Mouse (Mus musculus) embryonic facial prominence, embryonic 11.5 days (tissue): Measurements from ENCODE around the gene Wnt7b. TPM values are rescaled to one million over a fixed set of nuclear protein-coding genes. Genes with fewer than 3 reads are reported as not detected.

Experiments used
- ATAC-seq: fragments of 200-750 bp; cut with Nextera tagmentation; replicated peaks from 2 replicates; pipeline ENCODE4 v1.8.0; 2017; ENCODE audit warnings: low read depth; ENCODE audit not compliant: insufficient number of reproducible peaks, low FRiP score, low TSS enrichment
- DNase-seq: peaks from one replicate; pipeline ENCODE4 v3.0.0-alpha.2; 2015; ENCODE audit warnings: low spot score
- H3K27ac ChIP-seq: fragments of 300-500 bp; sonication (generic); replicated peaks from 2 replicates; pipeline ENCODE4 v1.5.1; 2014; ENCODE audit warnings: mild to moderate bottlenecking, low read depth, low read length, control low read depth
- H3K27me3 ChIP-seq: fragments of 300-500 bp; sonication (generic); 2 replicates; pipeline ENCODE4 v1.6.1; 2014; ENCODE audit warnings: mild to moderate bottlenecking, low read length, moderate library complexity, mixed read lengths; ENCODE audit not compliant: control insufficient read depth, insufficient read depth
- H3K36me3 ChIP-seq: fragments of 300-500 bp; sonication (generic); replicated peaks from 2 replicates; pipeline ENCODE4 v1.6.1; 2014; ENCODE audit warnings: low read depth, mild to moderate bottlenecking, low read length, moderate library complexity, mixed read lengths; ENCODE audit not compliant: control insufficient read depth, insufficient read depth
- H3K4me1 ChIP-seq: fragments of 300-500 bp; sonication (generic); 2 replicates; pipeline ENCODE4 v1.6.1; 2014; ENCODE audit warnings: low read length, mixed read lengths; ENCODE audit not compliant: control insufficient read depth, insufficient read depth
- H3K4me2 ChIP-seq: fragments of 300-500 bp; sonication (generic); 2 replicates; pipeline ENCODE4 v1.6.1; 2014; ENCODE audit warnings: low read depth, mild to moderate bottlenecking, control low read depth, low read length, moderate library complexity
- H3K4me3 ChIP-seq: fragments of 300-500 bp; sonication (generic); 2 replicates; pipeline ENCODE4 v1.5.1; 2014; ENCODE audit warnings: low read depth, low read length, control low read depth
- H3K9ac ChIP-seq: fragments of 300-500 bp; sonication (generic); replicated peaks from 2 replicates; pipeline ENCODE4 v1.6.1; 2014; ENCODE audit warnings: mild to moderate bottlenecking, control low read depth, low read length
- H3K9me3 ChIP-seq: fragments of 300-500 bp; sonication (generic); replicated peaks from 2 replicates; pipeline ENCODE4 v1.6.1; 2016; ENCODE audit warnings: mild to moderate bottlenecking, low read length, inconsistent platforms, mixed read lengths; ENCODE audit not compliant: control insufficient read depth
- WGBS: fragments of 180-500 bp; shearing (Covaris S2); extraction: QIAGEN DNeasy Blood & Tissue Kit; methylation state at CpG from one replicate; pipeline ENCODE4 v1.1.7; 2014; 5-methylcytosine and 5-hydroxymethylcytosine counted together
- polyA plus RNA-seq: library from polyadenylated mRNA; unstranded; fragments of >200 nt; fragmentation: Nextera tagmentation; extraction: Ambion mirVana; gene quantifications from 2 replicates; pipeline ENCODE4 v1.2.1, GENCODE M21; 2014

The Wnt7b gene
- polyA plus RNA-seq, 1 experiment from 2014 or later = 20.3 TPM

DNA sequence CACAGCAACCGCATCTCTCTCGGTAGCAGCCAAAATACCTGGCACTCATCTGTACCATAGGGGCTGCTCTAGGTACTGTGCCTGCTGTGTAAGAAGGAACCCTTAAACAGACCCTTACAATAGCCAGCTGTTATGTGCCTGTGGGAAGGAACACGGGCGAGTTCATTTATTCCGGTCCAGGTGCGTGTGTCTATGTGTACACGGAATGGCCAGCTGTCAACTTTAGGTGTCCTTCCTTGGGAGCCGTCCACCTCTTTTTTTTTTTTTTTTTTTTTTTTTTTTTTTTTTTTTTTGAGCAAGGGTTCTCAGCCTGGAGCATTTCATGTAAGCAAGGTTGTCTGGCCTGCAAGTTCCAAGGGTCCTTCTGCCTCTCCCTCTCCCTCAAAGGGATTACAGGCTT is 22.7 kb upstream of the Wnt7b start:
- WGBS = 90% methylated on average over 8 of the region's 8 CpGs
- H3K27ac ChIP-seq = no peak overlapping the region
- no peaks in the 10 kb centered on the region for H3K36me3 ChIP-seq
- no peak for ATAC-seq
- H3K27me3 ChIP-seq = no peaks in the 10 kb centered on the region
- H3K4me2 ChIP-seq = no peak overlapping the region
- H3K4me3 ChIP-seq = no peak overlapping the region
- H3K9me3 ChIP-seq = no peaks in the 10 kb centered on the region
- no peak overlapping the region for H3K9ac ChIP-seq
- DNase-seq = no peak
- no peaks in the 10 kb centered on the region for H3K4me1 ChIP-seq

GRCm38 (mm10) chr15:85604507-85604906 is 22.2 kb upstream of the Wnt7b start:
- ATAC-seq (no peak), DNase-seq (no peak)
- no peaks in the 10 kb centered on the region for H3K27me3 ChIP-seq
- no peaks in the 10 kb centered on the region for H3K4me1 ChIP-seq
- no peak overlapping the region for H3K9ac ChIP-seq
- H3K9me3 ChIP-seq = no peaks in the 10 kb centered on the region
- no peak overlapping the region for H3K4me2 ChIP-seq
- H3K27ac ChIP-seq = no peak overlapping the region
- H3K4me3 ChIP-seq = no peak overlapping the region
- 79% methylated on average over 4 of the region's 4 CpGs for WGBS
- no peaks in the 10 kb centered on the region for H3K36me3 ChIP-seq

- Histone ChIP-seq H3K27ac (no peak overlapping the region), H3K4me1 (no peaks in the 10 kb centered on the region), H3K9ac (no peak overlapping the region), H3K4me3 (no peak overlapping the region), H3K9me3 (no peaks in the 10 kb centered on the region), H3K36me3 (no peaks in the 10 kb centered on the region), H3K27me3 (no peaks in the 10 kb centered on the region), H3K4me2 (no peak overlapping the region)
- ATAC-seq (no peak), DNase-seq (no peak)
- 49% methylated on average over 5 of the region's 5 CpGs for WGBS
Measured at GRCm38 (mm10) chr15:85603422-85603821, 21.1 kb upstream of the Wnt7b start.

- Histone ChIP-seq H3K4me1 (no peaks in the 10 kb centered on the region), H3K36me3 (no peaks in the 10 kb centered on the region), H3K4me2 (no peak overlapping the region), H3K27ac (no peak overlapping the region), H3K4me3 (no peak overlapping the region), H3K9me3 (no peaks in the 10 kb centered on the region), H3K9ac (no peak overlapping the region), H3K27me3 (no peaks in the 10 kb centered on the region)
- ATAC-seq = no peak
- DNase-seq = no peak
- WGBS = 81% methylated on average over 6 of the region's 6 CpGs
Measured at GRCm38 (mm10) chr15:85602733-85603132, 20.5 kb upstream of the Wnt7b start.

DNA sequence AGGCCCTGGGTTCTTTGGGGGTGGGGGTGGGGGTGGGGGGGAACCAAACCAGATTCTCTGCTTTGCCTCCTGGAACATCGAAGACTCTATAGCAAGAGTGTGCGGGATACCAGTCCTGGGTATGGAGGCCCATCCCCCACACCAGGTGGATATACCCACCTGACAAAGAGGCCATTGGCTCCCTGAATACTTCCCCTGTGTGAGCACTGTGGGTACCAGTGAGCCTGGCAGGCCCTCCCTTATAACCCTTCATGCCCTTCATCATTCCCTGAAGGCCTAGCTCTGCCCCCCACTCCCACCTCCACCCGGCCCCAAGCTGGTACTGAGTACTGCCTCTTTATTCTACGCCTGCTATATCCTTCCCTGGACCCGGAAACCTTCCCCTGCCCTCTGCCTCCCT is 19.7 kb upstream of the Wnt7b start:
- whole genome bisulfite sequencing = 88% methylated on average over 5 of the region's 5 CpGs
- Histone ChIP-seq H3K36me3 (no peaks in the 10 kb centered on the region), H3K9ac (no peak overlapping the region), H3K4me2 (no peak overlapping the region), H3K4me3 (no peak overlapping the region), H3K4me1 (no peaks in the 10 kb centered on the region), H3K27ac (no peak overlapping the region), H3K27me3 (no peaks in the 10 kb centered on the region), H3K9me3 (no peaks in the 10 kb centered on the region)
- DNase-seq (no peak), ATAC-seq (no peak)

GRCm38 (mm10) chr15:85601202-85601601 is 18.9 kb upstream of the Wnt7b start:
- Histone ChIP-seq H3K4me3 (no peak overlapping the region), H3K4me2 (no peak overlapping the region), H3K36me3 (no peaks in the 10 kb centered on the region), H3K9ac (no peak overlapping the region), H3K4me1 (no peaks in the 10 kb centered on the region), H3K27me3 (no peaks in the 10 kb centered on the region), H3K27ac (no peak overlapping the region), H3K9me3 (no peaks in the 10 kb centered on the region)
- 83% methylated on average over 4 of the region's 4 CpGs for WGBS
- no peak for DNase-seq
- ATAC-seq = no peak

GRCm38 (mm10) chr15:85600696-85601094 is 18.4 kb upstream of the Wnt7b start:
- no peak overlapping the region for H3K27ac ChIP-seq
- WGBS = 66% methylated on average over 3 of the region's 7 CpGs
- H3K4me1 ChIP-seq = no peaks in the 10 kb centered on the region
- H3K4me2 ChIP-seq = no peak overlapping the region
- DNase-seq (no peak), ATAC-seq (no peak)
- no peaks in the 10 kb centered on the region for H3K36me3 ChIP-seq
- no peak overlapping the region for H3K4me3 ChIP-seq
- no peaks in the 10 kb centered on the region for H3K9me3 ChIP-seq
- no peak overlapping the region for H3K9ac ChIP-seq
- no peaks in the 10 kb centered on the region for H3K27me3 ChIP-seq

DNA sequence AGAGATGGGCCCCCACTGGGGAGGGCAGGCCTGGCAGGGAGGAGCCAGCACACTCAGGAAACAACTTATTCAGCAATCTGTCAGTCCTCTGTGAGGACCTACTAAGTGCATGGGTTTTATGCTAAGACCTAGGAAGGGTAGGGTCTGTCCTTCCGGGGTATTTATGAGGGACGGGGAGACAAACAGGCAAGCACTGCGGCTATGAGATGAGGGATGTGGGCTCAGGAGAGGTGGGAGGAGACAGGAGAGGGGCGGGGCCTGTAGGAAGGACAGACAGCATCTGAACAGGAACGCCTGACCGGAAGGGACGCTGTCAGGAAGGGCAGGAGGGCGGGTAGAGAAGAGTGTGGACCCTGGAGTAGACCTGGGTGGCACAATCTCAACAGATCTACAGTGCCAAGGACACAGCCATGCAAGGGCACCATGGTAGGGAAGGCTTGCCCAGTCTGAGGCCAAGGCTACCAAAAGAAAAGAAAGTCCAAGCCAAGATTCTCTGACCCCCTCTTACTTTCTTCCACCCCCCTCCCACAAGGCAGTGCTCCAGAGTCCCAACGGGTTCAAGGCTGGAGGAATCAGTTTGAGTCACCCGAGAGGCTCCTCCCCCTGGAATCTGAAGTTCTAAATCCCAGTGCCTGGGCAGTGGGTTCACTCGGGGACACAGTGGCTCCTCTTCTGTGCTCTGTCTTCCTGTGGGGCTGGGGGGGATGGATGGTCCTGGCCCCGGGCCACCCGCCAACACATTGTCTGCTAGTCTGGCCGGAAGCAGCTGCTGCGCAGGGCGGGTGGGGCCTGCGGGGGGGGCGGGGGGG is 17.8 kb upstream of the Wnt7b start:
- no peaks in the 10 kb centered on the region for H3K36me3 ChIP-seq
- H3K27me3 ChIP-seq = no peaks in the 10 kb centered on the region
- ATAC-seq (no peak), DNase-seq (no peak)
- no peaks in the 10 kb centered on the region for H3K4me1 ChIP-seq
- no peak overlapping the region; the same call in 1 of the 2 replicates for H3K4me2 ChIP-seq
- no peak overlapping the region for H3K27ac ChIP-seq
- no peaks in the 10 kb centered on the region for H3K9me3 ChIP-seq
- H3K4me3 ChIP-seq = no peak overlapping the region
- H3K9ac ChIP-seq = no peak overlapping the region
- WGBS = 22% methylated on average over 18 of the region's 18 CpGs
